Mouse (Mus musculus): Measurements from ENCODE around the gene Pcp4. TPM values are rescaled to one million over a fixed set of nuclear protein-coding genes. Genes with fewer than 3 reads are reported as not detected.
A peak's percentile ranks its signal among the peaks of the same experiment; 100 is the strongest.

Pcp4 gene
- polyA plus RNA-seq, 1 experiment from 2014 or later: 177 TPM

DNA sequence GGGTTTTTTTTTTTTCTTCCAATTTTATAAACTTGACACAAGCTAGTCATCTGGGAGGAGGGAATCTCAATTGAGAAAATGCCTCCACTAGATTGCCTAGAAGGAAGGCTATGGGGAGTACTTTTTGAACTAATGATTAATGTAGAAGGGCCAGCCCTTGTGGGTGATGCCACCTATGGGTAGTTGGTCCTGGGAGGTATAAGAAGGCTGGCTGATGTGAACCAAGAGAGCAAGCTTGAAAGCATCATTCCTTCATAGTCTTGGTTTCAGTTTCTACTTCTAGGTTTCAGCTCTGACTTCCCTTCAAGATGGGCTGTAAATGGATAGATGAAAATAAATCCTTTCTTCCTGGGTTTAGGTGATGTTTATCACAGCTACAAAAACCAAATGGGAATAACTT lies 13.3 kb upstream of the Pcp4 start:
- no peaks in the 10 kb centered on the region for H3K9me3 ChIP-seq

DNA sequence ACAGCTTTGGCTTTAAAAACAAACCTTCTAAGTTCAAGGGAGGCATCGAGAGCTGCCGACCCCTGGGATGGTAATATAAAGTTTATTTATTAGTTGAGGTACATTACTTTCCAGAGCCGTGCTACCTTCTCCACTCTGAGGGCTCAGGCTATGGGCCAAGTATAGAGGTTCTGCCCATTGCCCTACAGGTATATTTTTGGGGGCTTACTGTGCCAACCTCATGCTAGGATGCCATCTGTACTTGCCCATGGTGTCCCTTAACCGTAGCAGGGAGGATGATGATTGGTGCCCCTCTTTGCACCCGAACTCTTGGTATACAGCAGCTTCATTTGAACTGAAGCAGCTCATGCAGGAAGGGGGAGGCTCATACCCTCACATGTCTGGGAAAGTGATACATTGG lies 9.8 kb upstream of the Pcp4 start:
- no peaks in the 10 kb centered on the region for H3K27me3 ChIP-seq
- no peak overlapping the region for H3K4me3 ChIP-seq (replicated peaks)
- no peak overlapping the region for H3K27ac ChIP-seq
- WGBS: 90% methylated on average over 5 of the region's 5 CpGs
- no peaks in the 10 kb centered on the region for H3K9me3 ChIP-seq
- ATAC-seq: no peak
- no peaks in the 10 kb centered on the region for H3K4me1 ChIP-seq (replicated peaks)
- no peaks in the 10 kb centered on the region for H3K36me3 ChIP-seq
- no peak overlapping the region for H3K4me2 ChIP-seq (replicated peaks)
- H3K9ac ChIP-seq (replicated peaks): no peak overlapping the region

More for the DNA sequence above, 13.3 kb upstream of the Pcp4 start:
- H3K4me2 ChIP-seq (replicated peaks): no peak overlapping the region
- no peak for ATAC-seq
- no peaks in the 10 kb centered on the region for H3K27me3 ChIP-seq
- no peak overlapping the region for H3K4me3 ChIP-seq (replicated peaks)
- H3K9ac ChIP-seq (replicated peaks): no peak overlapping the region
- H3K36me3 ChIP-seq: no peaks in the 10 kb centered on the region
- H3K27ac ChIP-seq: no peak overlapping the region
- H3K4me1 ChIP-seq (replicated peaks): no peaks in the 10 kb centered on the region

DNA sequence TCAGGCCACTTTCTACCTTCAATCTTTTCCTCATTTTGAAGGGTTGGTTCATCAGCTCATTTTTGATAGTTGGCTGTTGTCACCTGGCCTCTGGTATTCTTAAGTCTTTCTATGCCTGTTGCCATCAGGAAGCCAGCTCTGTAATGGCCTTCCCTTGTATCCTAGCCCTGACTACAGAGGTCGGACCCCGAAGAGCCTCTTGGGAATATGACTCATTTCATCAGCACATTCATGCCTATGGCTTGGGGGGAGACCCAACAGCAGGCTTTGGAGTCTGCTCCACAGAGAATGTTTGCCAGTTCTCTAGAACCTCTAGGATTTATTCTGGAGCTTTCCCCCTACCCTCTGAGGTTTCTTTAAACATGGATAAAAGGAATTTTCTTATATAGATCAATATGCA lies 8.1 kb upstream of the Pcp4 start:
- no peak overlapping the region for H3K4me3 ChIP-seq (replicated peaks)
- H3K36me3 ChIP-seq: no peaks in the 10 kb centered on the region
- no peaks in the 10 kb centered on the region for H3K4me1 ChIP-seq (replicated peaks)
- no peak overlapping the region for H3K27ac ChIP-seq
- H3K27me3 ChIP-seq: no peaks in the 10 kb centered on the region
- no peak overlapping the region for H3K9ac ChIP-seq (replicated peaks)
- no peaks in the 10 kb centered on the region for H3K9me3 ChIP-seq
- WGBS: 89% methylated on average over 2 of the region's 2 CpGs
- no peak overlapping the region for H3K4me2 ChIP-seq (replicated peaks)
- ATAC-seq: no peak

GRCm38 (mm10) chr16:96460788-96461187 lies 6.6 kb upstream of the Pcp4 start:
- ATAC-seq: no peak
- Histone ChIP-seq H3K27ac (no peak overlapping the region), H3K36me3 (no peaks in the 10 kb centered on the region), H3K9me3 (no peaks in the 10 kb centered on the region), H3K4me2 (replicated peaks) (no peak overlapping the region), H3K4me1 (replicated peaks) (no peaks in the 10 kb centered on the region), H3K27me3 (no peaks in the 10 kb centered on the region), H3K9ac (replicated peaks) (no peak overlapping the region), H3K4me3 (replicated peaks) (no peak overlapping the region)
- 53% methylated on average over 3 of the region's 3 CpGs for WGBS

GRCm38 (mm10) chr16:96468011-96468410 lies 605 bp downstream of the Pcp4 start:
- Histone ChIP-seq H3K36me3 (no peaks in the 10 kb centered on the region), H3K9ac (replicated peaks) (peak overlapping the region; percentile 44; the same call in 1 of the 2 replicates), H3K4me3 (replicated peaks) (peak overlapping the region; percentile 28), H3K27ac (peak overlapping the region; percentile 32; the same call in 1 of the 2 replicates), H3K4me1 (replicated peaks) (peaks cover 26% of the 10 kb centered on the region), H3K9me3 (no peaks in the 10 kb centered on the region), H3K4me2 (replicated peaks) (peak overlapping the region; percentile 48), H3K27me3 (no peaks in the 10 kb centered on the region; the same call in 1 of the 2 replicates)
- WGBS: 61% methylated on average over 4 of the region's 4 CpGs
- no peak for ATAC-seq

DNA sequence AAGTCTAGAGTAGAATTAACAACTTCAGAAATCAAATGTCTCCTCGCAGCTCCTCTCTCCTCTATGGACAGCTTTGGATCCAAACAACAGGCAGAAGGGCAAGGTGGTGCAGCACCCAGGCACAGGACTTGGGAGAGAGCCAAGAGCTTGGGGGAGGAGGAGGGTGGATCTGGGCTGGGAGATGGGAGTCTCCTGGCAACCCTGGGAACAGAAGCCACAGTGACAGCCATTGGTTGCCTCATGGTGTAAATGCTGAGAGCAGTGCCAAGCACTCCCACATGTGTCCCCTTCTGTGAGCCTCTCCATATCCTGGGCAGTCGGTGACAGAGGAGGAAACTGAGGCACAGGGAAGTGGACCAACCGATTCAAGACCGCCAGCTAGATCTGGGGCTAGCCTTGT lies 1.3 kb downstream of the Pcp4 start:
- peak overlapping the region; percentile 48 for H3K4me2 ChIP-seq (replicated peaks)
- WGBS: 78% methylated on average over 4 of the region's 4 CpGs
- no peak overlapping the region for H3K9ac ChIP-seq (replicated peaks)
- peak; percentile 82 for ATAC-seq
- peaks cover 26% of the 10 kb centered on the region for H3K4me1 ChIP-seq (replicated peaks)
- H3K27ac ChIP-seq: no peak overlapping the region
- H3K4me3 ChIP-seq (replicated peaks): no peak overlapping the region
- no peaks in the 10 kb centered on the region for H3K36me3 ChIP-seq
- no peaks in the 10 kb centered on the region; the same call in 1 of the 2 replicates for H3K27me3 ChIP-seq
- H3K9me3 ChIP-seq: no peaks in the 10 kb centered on the region

DNA sequence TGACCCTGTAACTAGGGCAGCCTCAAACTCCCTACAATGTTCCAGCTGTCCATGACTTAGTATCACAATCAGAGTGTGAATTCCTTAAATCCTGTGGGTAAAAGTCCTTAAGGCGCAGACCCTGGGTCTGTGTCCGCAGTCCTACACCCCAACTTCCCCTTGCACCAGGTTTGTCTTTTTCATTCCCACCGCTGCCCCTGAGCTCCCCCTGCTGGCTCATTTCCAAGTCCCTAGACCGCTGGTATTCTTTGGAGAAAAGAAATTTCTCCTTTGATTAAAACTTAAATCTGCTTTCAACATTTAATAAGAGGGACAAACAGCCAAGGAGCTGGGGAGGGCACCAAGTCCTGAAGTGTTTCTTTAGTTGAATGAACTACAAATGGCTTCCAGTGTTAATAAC lies 2.2 kb downstream of the Pcp4 start:
- Histone ChIP-seq H3K27ac (no peak overlapping the region), H3K4me3 (replicated peaks) (no peak overlapping the region), H3K27me3 (no peaks in the 10 kb centered on the region; the same call in 1 of the 2 replicates), H3K9me3 (no peaks in the 10 kb centered on the region), H3K4me1 (replicated peaks) (peaks cover 26% of the 10 kb centered on the region), H3K36me3 (no peaks in the 10 kb centered on the region), H3K4me2 (replicated peaks) (peak overlapping the region; percentile 48), H3K9ac (replicated peaks) (no peak overlapping the region)
- 46% methylated on average over 4 of the region's 4 CpGs for WGBS
- no peak for ATAC-seq

DNA sequence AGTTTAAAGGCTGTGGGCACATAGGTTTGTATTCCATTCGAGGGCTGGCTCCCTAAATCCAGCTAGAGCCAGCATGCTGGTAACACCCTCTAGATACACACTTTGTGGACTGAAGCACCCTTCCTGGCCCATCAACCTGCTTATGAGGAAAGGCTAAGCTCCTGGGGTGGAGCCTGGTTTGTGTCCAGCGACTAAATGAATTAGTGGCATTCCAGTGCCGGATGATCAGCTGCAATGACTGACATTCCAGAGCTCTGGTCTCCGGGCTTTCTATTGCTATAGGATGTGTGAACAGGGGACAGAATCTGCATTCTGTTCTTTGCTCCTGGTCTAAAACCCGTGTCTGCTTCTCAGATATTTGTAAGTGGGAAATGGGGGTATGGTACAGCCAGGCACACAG lies 5.0 kb downstream of the Pcp4 start:
- H3K4me1 ChIP-seq (replicated peaks): peaks cover 26% of the 10 kb centered on the region
- H3K27me3 ChIP-seq: no peaks in the 10 kb centered on the region
- H3K27ac ChIP-seq: peak overlapping the region; percentile 69
- no peak overlapping the region; the same call in 1 of the 2 replicates for H3K4me3 ChIP-seq (replicated peaks)
- no peaks in the 10 kb centered on the region for H3K36me3 ChIP-seq
- H3K4me2 ChIP-seq (replicated peaks): peak overlapping the region; percentile 29
- H3K9ac ChIP-seq (replicated peaks): no peak overlapping the region; the same call in 1 of the 2 replicates
- WGBS: 30% methylated on average over 5 of the region's 5 CpGs
- no peak for ATAC-seq
- no peaks in the 10 kb centered on the region for H3K9me3 ChIP-seq

GRCm38 (mm10) chr16:96472816-96473215 lies 5.4 kb downstream of the Pcp4 start:
- Histone ChIP-seq H3K9ac (replicated peaks) (0 out of 2 replicates have a peak overlapping the region, but pooled peaks have one; percentile 32), H3K4me1 (replicated peaks) (peaks cover 24% of the 10 kb centered on the region), H3K4me2 (replicated peaks) (peak overlapping the region; percentile 29), H3K36me3 (no peaks in the 10 kb centered on the region), H3K27ac (peak overlapping the region; percentile 69), H3K9me3 (no peaks in the 10 kb centered on the region), H3K27me3 (no peaks in the 10 kb centered on the region), H3K4me3 (replicated peaks) (no peak overlapping the region)
- ATAC-seq: no peak; the same call in 1 of the 2 replicates
- 56% methylated on average over 7 of the region's 7 CpGs for WGBS

DNA sequence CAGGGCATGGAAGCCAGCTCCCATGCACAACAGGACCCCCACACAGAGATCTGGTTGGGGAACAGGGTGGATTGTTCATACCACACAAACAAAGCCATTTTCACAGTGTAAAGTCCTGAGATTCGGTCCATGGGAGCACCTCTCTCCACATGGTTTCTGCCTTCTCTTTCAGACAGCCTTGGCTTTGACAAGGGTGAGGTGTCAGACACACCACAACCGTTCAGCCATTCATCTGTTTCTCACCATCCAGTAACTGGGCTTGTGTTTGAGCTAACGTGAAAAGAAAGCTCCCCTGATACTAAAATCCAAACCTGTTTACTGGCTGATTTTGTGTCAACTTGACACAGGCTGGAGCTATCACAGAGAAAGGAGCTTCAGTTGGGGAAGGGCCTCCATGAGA lies 6.8 kb downstream of the Pcp4 start:
- no peak overlapping the region for H3K9ac ChIP-seq (replicated peaks)
- H3K4me2 ChIP-seq (replicated peaks): no peak overlapping the region
- H3K27me3 ChIP-seq: no peaks in the 10 kb centered on the region
- ATAC-seq: no peak
- H3K4me3 ChIP-seq (replicated peaks): no peak overlapping the region
- peaks cover 3% of the 10 kb centered on the region; the same call in 1 of the 2 replicates for H3K9me3 ChIP-seq
- H3K4me1 ChIP-seq (replicated peaks): peaks cover 13% of the 10 kb centered on the region
- no peak overlapping the region for H3K27ac ChIP-seq
- 75% methylated on average over 3 of the region's 3 CpGs for WGBS
- H3K36me3 ChIP-seq: no peaks in the 10 kb centered on the region

DNA sequence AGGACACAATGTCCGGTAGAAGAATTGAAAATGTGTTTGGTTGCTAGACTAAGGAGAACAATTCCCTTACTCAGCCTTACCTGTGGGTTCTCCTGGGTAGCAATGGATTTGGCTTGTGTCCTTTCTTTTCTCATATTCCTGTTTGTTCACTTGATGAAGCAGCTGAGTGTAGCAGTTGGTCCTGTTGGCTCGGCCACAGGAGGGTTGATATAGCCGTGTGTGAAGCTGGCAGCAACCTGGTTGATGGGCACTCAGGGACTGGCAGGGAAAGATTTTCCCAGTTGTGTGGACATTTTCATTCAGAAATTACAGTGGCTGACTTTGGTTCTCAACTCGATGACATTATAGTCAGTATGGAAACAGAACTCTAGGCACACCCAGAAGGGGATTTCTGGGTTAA lies 14.4 kb downstream of the Pcp4 start:
- no peak overlapping the region for H3K4me2 ChIP-seq (replicated peaks)
- 94% methylated on average over 4 of the region's 4 CpGs for WGBS
- H3K9me3 ChIP-seq: peaks cover 3% of the 10 kb centered on the region; the same call in 1 of the 2 replicates
- no peak overlapping the region for H3K9ac ChIP-seq (replicated peaks)
- no peaks in the 10 kb centered on the region for H3K27me3 ChIP-seq
- H3K4me3 ChIP-seq (replicated peaks): no peak overlapping the region
- ATAC-seq: no peak
- no peaks in the 10 kb centered on the region for H3K36me3 ChIP-seq
- H3K4me1 ChIP-seq (replicated peaks): no peaks in the 10 kb centered on the region
- H3K27ac ChIP-seq: no peak overlapping the region

GRCm38 (mm10) chr16:96487007-96487684 lies 19.7 kb downstream of the Pcp4 start:
- Histone ChIP-seq H3K27ac (peak overlapping the region; percentile 35), H3K27me3 (no peaks in the 10 kb centered on the region), H3K9me3 (no peaks in the 10 kb centered on the region), H3K4me1 (replicated peaks) (peaks cover 24% of the 10 kb centered on the region), H3K4me3 (replicated peaks) (no peak overlapping the region), H3K4me2 (replicated peaks) (no peak overlapping the region), H3K9ac (replicated peaks) (no peak overlapping the region), H3K36me3 (no peaks in the 10 kb centered on the region)
- WGBS: 61% methylated on average over 11 of the region's 11 CpGs
- ATAC-seq: peak; percentile 60; the same call in 1 of the 2 replicates

GRCm38 (mm10) chr16:96488038-96488437 lies 20.6 kb downstream of the Pcp4 start:
- no peak overlapping the region for H3K9ac ChIP-seq (replicated peaks)
- H3K4me1 ChIP-seq (replicated peaks): peaks cover 24% of the 10 kb centered on the region
- no peak for ATAC-seq
- no peak overlapping the region for H3K4me3 ChIP-seq (replicated peaks)
- no peaks in the 10 kb centered on the region for H3K27me3 ChIP-seq
- H3K9me3 ChIP-seq: no peaks in the 10 kb centered on the region
- H3K27ac ChIP-seq: no peak overlapping the region
- WGBS: 88% methylated on average over 5 of the region's 5 CpGs
- no peaks in the 10 kb centered on the region for H3K36me3 ChIP-seq
- H3K4me2 ChIP-seq (replicated peaks): no peak overlapping the region

Data from midbrain, embryonic 13.5 days (tissue).